Mouse (Mus musculus) embryonic fibroblast, embryonic 13.5 days (primary cell): ENCODE data around the gene Slc13a4.

Source experiments
- CTCF ChIP-seq: IDR thresholded peaks from 2 replicates; pipeline ENCODE4 v1.5.1; 2011; ENCODE audit warnings: mild to moderate bottlenecking, control low read depth, low read length, moderate library complexity, borderline replicate concordance; ENCODE audit not compliant: insufficient read depth
- POLR2A ChIP-seq: IDR thresholded peaks from 2 replicates; pipeline ENCODE4 v1.6.1; 2011; ENCODE audit warnings: low read depth, mild to moderate bottlenecking, control low read depth, low read length, moderate library complexity

- TF ChIP-seq POLR2A (no peak), CTCF (no peak)
These were observed 1.5 kb upstream of the Slc13a4 start for GRCm38 (mm10) chr6:35309406-35309805.
